Mouse (Mus musculus) testis, adult 2 months (tissue): ENCODE results near the gene Thrap3.

ENCODE experiments used
- CTCF ChIP-seq: fragments of 200-500 bp; IDR thresholded peaks from 2 replicates; pipeline ENCODE4 v1.5.1; 2012; ENCODE audit warnings: low read depth, mild to moderate bottlenecking, inconsistent platforms, low read length, moderate library complexity; ENCODE audit not compliant: control insufficient read depth, insufficient read depth, insufficient replicate concordance
- POLR2A ChIP-seq: fragments of 200-500 bp; IDR thresholded peaks from 2 replicates; pipeline ENCODE4 v1.6.1; 2012; ENCODE audit warnings: low read depth, mild to moderate bottlenecking, inconsistent platforms, low read length, moderate library complexity; ENCODE audit not compliant: control insufficient read depth

DNA sequence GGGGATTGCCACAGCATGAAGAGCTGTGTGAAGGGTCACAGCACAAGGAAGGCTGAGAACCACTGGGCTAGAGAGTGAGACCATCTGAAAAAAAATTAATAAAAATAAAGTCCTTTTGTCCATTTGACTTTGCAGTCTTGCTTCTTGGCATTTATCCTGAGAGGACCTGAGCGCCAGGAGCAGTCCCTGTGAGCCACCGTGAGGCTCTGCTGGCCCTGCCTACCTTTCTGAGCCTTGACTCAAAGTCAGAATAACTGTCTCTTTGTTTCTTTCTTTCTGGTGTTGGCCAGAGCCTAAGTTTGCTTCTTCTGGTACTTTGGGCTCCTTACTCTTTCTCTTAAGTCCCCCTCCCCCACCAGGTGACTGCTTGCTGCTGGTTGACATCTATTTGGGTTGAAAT, 82.1 kb downstream of the Thrap3 start:
- TF ChIP-seq CTCF (no peak), POLR2A (no peak)
